Mouse (Mus musculus) thymus, adult 2 months (tissue): Measurements from ENCODE around the gene Cdc25b.

ENCODE experiments used
- CTCF ChIP-seq: fragments of 200-500 bp; IDR thresholded peaks from 2 replicates; pipeline ENCODE4 v1.5.1; 2012; ENCODE audit warnings: mild to moderate bottlenecking, control low read depth, low read length, moderate library complexity, borderline replicate concordance; ENCODE audit not compliant: control insufficient read depth, poor library complexity, insufficient read depth; ENCODE audit errors: extremely low read depth
- POLR2A ChIP-seq: fragments of 200-500 bp; IDR thresholded peaks from 2 replicates; pipeline ENCODE4 v1.6.1; 2012; ENCODE audit warnings: mild to moderate bottlenecking, low read length, control low read depth, moderate library complexity; ENCODE audit not compliant: control insufficient read depth, poor library complexity, insufficient read depth; ENCODE audit errors: extremely low read depth

GRCm38 (mm10) chr2:131187602-131187922 is 813 bp downstream of the Cdc25b start:
- TF ChIP-seq POLR2A (no peak), CTCF (no peak)
